Mouse (Mus musculus) lung, postnatal 0 days (tissue): ENCODE data around the gene Rmdn2. TPM values are rescaled to one million over a fixed set of nuclear protein-coding genes. Genes with fewer than 3 reads are reported as not detected.

ENCODE experiments used
- ATAC-seq: fragments of 200-750 bp; cut with Nextera tagmentation; 2 replicates; pipeline ENCODE4 v1.8.0; 2017; ENCODE audit warnings: moderate library complexity
- DNase-seq: peaks from one replicate; pipeline ENCODE4 v3.0.0-alpha.2; 2016; ENCODE audit warnings: low spot score
- H3K27ac ChIP-seq: fragments of 300-500 bp; sonication (generic); 2 replicates; pipeline ENCODE4 v1.5.1; 2014; ENCODE audit warnings: antibody characterized with exemption, mild to moderate bottlenecking, low read length, mixed read lengths
- H3K27me3 ChIP-seq: fragments of 300-500 bp; sonication (generic); replicated peaks from 2 replicates; pipeline ENCODE4 v1.6.1; 2014; ENCODE audit warnings: low read length, mixed read lengths; ENCODE audit not compliant: insufficient read depth
- H3K36me3 ChIP-seq: fragments of 300-500 bp; sonication (generic); 2 replicates; pipeline ENCODE4 v1.6.1; 2014; ENCODE audit warnings: low read length, mixed read lengths; ENCODE audit not compliant: insufficient read depth
- H3K4me1 ChIP-seq: fragments of 300-500 bp; sonication (generic); 2 replicates; pipeline ENCODE4 v1.6.1; 2014; ENCODE audit warnings: antibody characterized with exemption, low read depth, low read length, mixed read lengths; ENCODE audit not compliant: insufficient read depth
- H3K4me2 ChIP-seq: fragments of 300-500 bp; sonication (generic); replicated peaks from 2 replicates; pipeline ENCODE4 v1.6.1; 2014; ENCODE audit warnings: low read depth, mild to moderate bottlenecking, low read length, moderate library complexity, mixed read lengths
- H3K4me3 ChIP-seq: fragments of 300-500 bp; sonication (generic); 2 replicates; pipeline ENCODE4 v1.5.1; 2014; ENCODE audit warnings: low read depth, low read length
- H3K9ac ChIP-seq: fragments of 300-500 bp; sonication (generic); replicated peaks from 2 replicates; pipeline ENCODE4 v1.6.1; 2014; ENCODE audit warnings: low read depth, mild to moderate bottlenecking
- H3K9me3 ChIP-seq: fragments of 300-500 bp; sonication (generic); 2 replicates; pipeline ENCODE4 v1.6.1; 2016; ENCODE audit warnings: low read length, mixed read lengths
- CTCF ChIP-seq: IDR thresholded peaks from 2 replicates; pipeline ENCODE4 v1.5.1; 2016; ENCODE audit warnings: antibody characterized with exemption, mild to moderate bottlenecking
- EP300 ChIP-seq: IDR thresholded peaks from 2 replicates; pipeline ENCODE4 v1.6.1; 2016; ENCODE audit warnings: antibody characterized with exemption, mild to moderate bottlenecking, control low read depth
- WGBS: fragments of 180-500 bp; shearing (Covaris S2); extraction: QIAGEN DNeasy Blood & Tissue Kit; methylation state at CpG from one replicate; pipeline ENCODE4 v1.1.7; 2014; 5-methylcytosine and 5-hydroxymethylcytosine counted together
- polyA plus RNA-seq: library from polyadenylated mRNA; unstranded; fragments of >200 nt; fragmentation: Nextera tagmentation; extraction: Ambion mirVana; gene quantifications from 2 replicates; pipeline ENCODE4 v1.2.1, GENCODE M21; 2015

Rmdn2 gene
- polyA plus RNA-seq, 1 experiment from 2014 or later = 58.1 TPM

DNA sequence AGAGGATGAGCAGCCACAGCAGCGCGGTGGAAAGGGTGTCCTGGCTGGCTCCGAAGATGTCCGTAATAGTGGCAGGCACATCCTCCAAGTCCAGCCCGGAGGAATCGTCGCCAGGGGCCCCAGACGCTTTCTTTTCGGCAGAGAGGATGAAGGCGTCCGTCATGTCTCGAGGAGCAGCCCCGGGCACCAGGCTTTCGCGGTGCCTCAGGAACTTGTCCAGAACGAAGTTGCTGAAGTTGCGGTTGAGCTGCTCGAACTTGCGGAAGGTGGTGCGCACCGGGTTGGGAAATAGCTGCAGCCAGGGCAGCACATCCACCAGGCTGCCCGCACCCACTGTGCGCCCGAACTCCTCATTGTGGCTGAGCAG, 101.6 kb downstream of the Rmdn2 start:
- Histone ChIP-seq H3K36me3 (no peaks in the 10 kb centered on the region), H3K4me2 (peak overlapping the region; percentile 65), H3K27ac (no peak overlapping the region), H3K9me3 (no peaks in the 10 kb centered on the region), H3K9ac (no peak overlapping the region), H3K4me3 (peak overlapping the region; percentile 36), H3K27me3 (peaks cover 29% of the 10 kb centered on the region), H3K4me1 (peaks cover 22% of the 10 kb centered on the region; the same call in 1 of the 2 replicates)
- ATAC-seq = no peak
- DNase-seq = no peak
- WGBS = 1% methylated on average over 24 of the region's 24 CpGs
- TF ChIP-seq CTCF = no peak
- TF ChIP-seq EP300 = no peak

DNA sequence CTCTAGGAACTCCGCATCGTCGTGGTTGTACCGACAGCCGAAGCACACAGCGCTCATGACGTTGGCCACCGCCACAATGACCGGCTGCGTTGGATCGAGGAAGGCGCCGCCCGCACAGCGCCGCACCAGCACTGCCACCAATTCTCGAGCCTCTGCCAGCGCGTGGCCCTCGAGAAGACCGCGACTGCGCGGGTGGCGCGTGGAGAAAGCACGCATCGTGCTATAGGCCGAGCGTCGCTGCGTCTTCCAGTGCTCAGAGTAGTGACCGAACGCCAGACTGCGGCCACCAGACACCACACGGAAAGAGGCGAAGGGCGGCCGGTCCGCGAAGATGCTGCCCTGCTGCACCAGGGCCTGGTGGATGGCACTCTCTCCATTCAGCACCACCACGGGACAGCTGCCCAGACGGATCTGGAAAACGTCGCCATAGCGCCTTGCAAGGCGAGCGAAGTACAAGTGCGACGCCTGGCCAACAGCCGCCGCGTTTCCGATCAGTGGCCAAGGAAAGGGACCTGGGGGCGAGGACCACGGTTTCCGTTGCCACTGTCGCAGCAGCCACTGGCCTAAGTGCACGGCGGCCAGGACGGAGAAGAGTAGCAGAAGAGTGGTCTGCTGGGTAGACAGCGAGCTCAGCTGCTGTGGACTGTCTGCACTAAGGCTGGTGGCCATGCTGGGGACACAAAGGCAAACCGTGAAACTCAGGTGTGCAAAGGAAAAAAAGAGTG, 102.1 kb downstream of the Rmdn2 start:
- H3K4me2 ChIP-seq = peak overlapping the region; percentile 65
- no peaks in the 10 kb centered on the region for H3K9me3 ChIP-seq
- under 1% methylated on average over 63 of the region's 63 CpGs for WGBS
- peak; percentile 29 for DNase-seq
- no peak overlapping the region for H3K27ac ChIP-seq
- peaks cover 22% of the 10 kb centered on the region; the same call in 1 of the 2 replicates for H3K4me1 ChIP-seq
- no peaks in the 10 kb centered on the region for H3K36me3 ChIP-seq
- H3K9ac ChIP-seq = no peak overlapping the region
- no peak for ATAC-seq
- peaks cover 29% of the 10 kb centered on the region for H3K27me3 ChIP-seq
- TF ChIP-seq CTCF (0 out of 2 replicates have a peak, but pooled peaks have one; percentile 1), EP300 (no peak)
- H3K4me3 ChIP-seq = peak overlapping the region; percentile 36

DNA sequence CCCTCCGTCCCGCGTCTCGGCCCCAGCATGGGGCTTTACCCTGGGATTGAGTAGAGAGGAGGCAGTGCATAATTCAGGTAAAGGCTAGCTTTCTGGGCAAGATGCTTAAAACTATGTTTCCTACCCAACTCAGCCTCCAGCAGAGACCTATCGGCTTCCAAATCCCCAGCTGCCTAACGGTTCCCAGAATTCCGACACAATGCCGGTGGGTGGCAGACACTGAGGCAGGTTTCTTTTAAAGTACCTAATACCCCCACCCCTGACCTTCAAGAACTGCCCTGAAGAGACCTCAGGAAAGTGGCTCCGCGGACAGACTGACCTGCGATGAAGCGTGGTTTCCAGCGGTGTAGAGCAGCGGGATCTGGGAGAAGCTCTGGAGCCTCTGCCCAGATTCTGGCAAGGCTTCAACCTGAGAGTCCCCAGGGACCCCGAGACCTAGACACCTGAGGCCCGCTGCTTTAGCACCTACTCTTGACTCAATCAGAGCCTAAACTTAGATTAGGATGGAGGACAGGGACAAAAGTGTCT, 102.8 kb downstream of the Rmdn2 start:
- H3K4me2 ChIP-seq = peak overlapping the region; percentile 65
- H3K36me3 ChIP-seq = no peaks in the 10 kb centered on the region
- H3K4me1 ChIP-seq = peaks cover 22% of the 10 kb centered on the region; the same call in 1 of the 2 replicates
- no peak overlapping the region for H3K27ac ChIP-seq
- H3K9me3 ChIP-seq = no peaks in the 10 kb centered on the region
- TF ChIP-seq CTCF = no peak
- no peak for TF ChIP-seq EP300
- ATAC-seq (no peak), DNase-seq (no peak)
- no peak overlapping the region for H3K9ac ChIP-seq
- peak overlapping the region; percentile 36 for H3K4me3 ChIP-seq
- 2% methylated on average over 16 of the region's 16 CpGs for WGBS
- H3K27me3 ChIP-seq = peaks cover 29% of the 10 kb centered on the region

DNA sequence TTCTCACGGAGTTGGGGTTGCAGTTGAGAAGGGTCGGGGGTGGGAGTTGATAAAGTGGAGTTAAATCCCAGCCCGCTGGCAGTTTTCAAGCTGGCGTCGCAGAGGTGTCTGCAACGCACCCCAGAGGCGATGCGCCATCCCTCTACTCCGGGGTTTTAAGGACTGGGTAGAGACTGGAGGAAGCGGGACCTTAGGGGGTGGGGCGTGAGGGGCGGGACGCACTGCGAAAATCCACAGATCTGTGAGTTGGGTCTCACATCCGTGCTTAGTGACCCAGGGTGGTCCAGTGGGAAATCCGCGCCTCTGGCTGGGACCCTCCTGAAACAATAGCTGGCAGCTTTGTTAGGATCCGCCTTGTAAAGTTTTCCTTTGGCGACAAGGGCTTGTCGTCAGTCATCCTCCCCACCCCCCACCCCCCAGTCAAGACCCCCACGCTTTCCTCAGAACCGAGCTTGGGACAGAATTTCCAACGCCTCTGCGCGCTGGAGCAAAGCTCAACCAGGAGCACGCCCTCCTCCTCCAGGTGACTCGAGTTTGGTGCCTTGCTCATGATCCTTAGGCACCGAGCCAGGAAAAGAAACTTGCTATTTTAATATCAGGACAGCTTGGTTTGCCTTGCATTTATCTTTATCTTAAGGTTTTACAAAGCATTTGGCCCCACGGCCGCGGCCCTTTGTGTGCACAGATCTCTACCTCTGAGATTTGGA, 103.4 kb downstream of the Rmdn2 start, which contains the start of gene Cyp1b1:
Cyp1b1 (minus strand) TSS at position 131 of the 707 bp plus-strand sequence.
- DNase-seq (peak; percentile 24), ATAC-seq (peak; percentile 25; the same call in 1 of the 2 replicates)
- WGBS = under 1% methylated on average over 31 of the region's 31 CpGs
- Histone ChIP-seq H3K4me1 (peaks cover 22% of the 10 kb centered on the region; the same call in 1 of the 2 replicates), H3K36me3 (no peaks in the 10 kb centered on the region), H3K4me2 (peak within 1 kb of the TSS; percentile 65), H3K27ac (no peak within 1 kb of the TSS), H3K9ac (0 out of 2 replicates have a peak within 1 kb of the TSS, but pooled peaks have one; percentile 1), H3K27me3 (peaks cover 29% of the 10 kb centered on the region), H3K9me3 (no peaks in the 10 kb centered on the region), H3K4me3 (peak within 1 kb of the TSS; percentile 36)
- TF ChIP-seq CTCF = no peak
- TF ChIP-seq EP300 = no peak

DNA sequence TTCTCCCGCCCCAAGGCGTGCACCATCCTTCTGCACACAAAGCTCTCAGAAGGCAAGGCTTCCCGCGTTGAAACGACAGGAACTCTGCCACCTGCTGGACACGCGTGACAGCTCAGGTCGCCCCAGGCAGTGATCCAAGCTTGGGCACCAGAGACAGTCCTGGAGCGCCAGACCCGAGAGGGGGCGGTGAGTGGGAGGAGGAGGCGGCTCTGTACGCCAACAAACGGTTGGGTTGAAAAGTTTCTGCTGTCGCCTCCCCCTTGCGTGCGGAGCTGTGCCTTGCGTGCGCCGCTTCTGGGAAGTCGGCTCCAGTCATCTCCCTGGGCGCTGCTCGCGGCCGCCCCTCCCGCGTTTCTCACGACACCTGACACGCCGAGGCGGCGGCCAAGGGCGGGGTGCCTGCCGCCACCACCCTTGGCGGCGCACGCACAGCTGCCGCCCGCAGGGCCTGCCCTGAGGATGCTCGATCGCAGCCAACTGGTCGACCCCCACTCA, 104.0 kb downstream of the Rmdn2 start:
- Histone ChIP-seq H3K4me1 (peaks cover 22% of the 10 kb centered on the region; the same call in 1 of the 2 replicates), H3K27me3 (peaks cover 29% of the 10 kb centered on the region), H3K9me3 (no peaks in the 10 kb centered on the region), H3K9ac (0 out of 2 replicates have a peak overlapping the region, but pooled peaks have one; percentile 1), H3K4me3 (peak overlapping the region; percentile 36), H3K36me3 (no peaks in the 10 kb centered on the region), H3K4me2 (peak overlapping the region; percentile 65), H3K27ac (no peak overlapping the region)
- WGBS = 0% methylated on average over 39 of the region's 42 CpGs
- DNase-seq (peak; percentile 94), ATAC-seq (peak; percentile 92)
- TF ChIP-seq EP300 (no peak), CTCF (peak; percentile 93)

DNA sequence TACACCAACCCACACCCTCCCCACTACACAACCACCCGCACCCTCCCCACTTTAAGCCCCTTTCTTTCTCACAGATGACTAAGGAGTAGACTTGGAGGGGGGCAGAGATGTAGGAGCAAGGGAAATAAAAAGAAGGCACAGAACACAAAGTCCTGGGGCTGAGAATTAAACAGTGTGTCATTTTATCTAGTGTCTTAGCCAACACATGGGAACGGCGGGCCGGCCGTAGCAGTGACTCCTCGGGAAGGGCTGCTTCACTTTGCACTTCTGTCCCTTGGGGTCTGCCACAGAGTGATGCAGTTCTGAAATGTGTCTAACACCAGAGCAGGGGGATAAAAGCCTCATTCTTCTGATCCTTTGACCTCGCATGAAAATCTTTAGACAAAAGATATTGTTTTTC, 109.0 kb downstream of the Rmdn2 start:
- H3K4me2 ChIP-seq = no peak overlapping the region
- H3K9me3 ChIP-seq = no peaks in the 10 kb centered on the region
- no peaks in the 10 kb centered on the region for H3K36me3 ChIP-seq
- TF ChIP-seq EP300 (no peak), CTCF (no peak)
- ATAC-seq (no peak), DNase-seq (no peak)
- H3K27ac ChIP-seq = no peak overlapping the region
- no peaks in the 10 kb centered on the region for H3K27me3 ChIP-seq
- H3K4me3 ChIP-seq = no peak overlapping the region
- peaks cover 3% of the 10 kb centered on the region; the same call in 1 of the 2 replicates for H3K4me1 ChIP-seq
- 56% methylated on average over 7 of the region's 7 CpGs for WGBS
- no peak overlapping the region for H3K9ac ChIP-seq
